Mouse (Mus musculus) neural tube, embryonic 14.5 days (tissue): Measurements from ENCODE around the gene Map1a. TPM values are rescaled to one million over a fixed set of nuclear protein-coding genes. Genes with fewer than 3 reads are reported as not detected.

Experiments used
- ATAC-seq: fragments of 200-750 bp; cut with Nextera tagmentation; 2 replicates; pipeline ENCODE4 v1.8.0; 2017; ENCODE audit warnings: low read depth, mild to moderate bottlenecking, moderate TSS enrichment, moderate library complexity
- H3K27ac ChIP-seq: fragments of 300-500 bp; sonication (generic); 2 replicates; pipeline ENCODE4 v1.5.1; 2014; ENCODE audit warnings: low read depth, mild to moderate bottlenecking, control low read depth, low read length, moderate library complexity, mixed read lengths
- H3K27me3 ChIP-seq: fragments of 300-500 bp; sonication (generic); 2 replicates; pipeline ENCODE4 v1.6.1; 2014; ENCODE audit warnings: low read length; ENCODE audit not compliant: control insufficient read depth, insufficient read depth
- H3K36me3 ChIP-seq: fragments of 300-500 bp; sonication (generic); 2 replicates; pipeline ENCODE4 v1.6.1; 2014; ENCODE audit warnings: low read length, mixed read lengths; ENCODE audit not compliant: control insufficient read depth, insufficient read depth
- H3K4me1 ChIP-seq: fragments of 300-500 bp; sonication (generic); 2 replicates; pipeline ENCODE4 v1.6.1; 2014; ENCODE audit warnings: low read length; ENCODE audit not compliant: control insufficient read depth, insufficient read depth
- H3K4me2 ChIP-seq: fragments of 300-500 bp; sonication (generic); 2 replicates; pipeline ENCODE4 v1.6.1; 2014; ENCODE audit warnings: mild to moderate bottlenecking, low read depth, low read length, control low read depth
- H3K4me3 ChIP-seq: fragments of 300-500 bp; sonication (generic); 2 replicates; pipeline ENCODE4 v1.5.1; 2014; ENCODE audit warnings: low read depth, low read length, control low read depth, mixed read lengths
- H3K9ac ChIP-seq: fragments of 300-500 bp; sonication (generic); replicated peaks from 2 replicates; pipeline ENCODE4 v1.6.1; 2014; ENCODE audit warnings: low read depth, mild to moderate bottlenecking, control low read depth, low read length, mixed read lengths
- H3K9me3 ChIP-seq: fragments of 300-500 bp; sonication (generic); 2 replicates; pipeline ENCODE4 v1.6.1; 2016; ENCODE audit warnings: low read length; ENCODE audit not compliant: control insufficient read depth
- WGBS: fragments of 180-500 bp; shearing (Covaris S2); extraction: QIAGEN DNeasy Blood & Tissue Kit; methylation state at CpG from one replicate; pipeline ENCODE4 v1.1.7; 2014; 5-methylcytosine and 5-hydroxymethylcytosine counted together
- polyA plus RNA-seq: library from polyadenylated mRNA; unstranded; fragments of >200 nt; fragmentation: Nextera tagmentation; extraction: Ambion mirVana; gene quantifications from 2 replicates; pipeline ENCODE4 v1.2.1, GENCODE M21; 2014

Map1a gene
- polyA plus RNA-seq, 1 experiment from 2014 or later: 65.1 TPM

- ATAC-seq: no peak
- H3K4me1 ChIP-seq: peaks cover 37% of the 10 kb centered on the region
- peaks cover 35% of the 10 kb centered on the region for H3K36me3 ChIP-seq
- WGBS: 4% methylated on average over 8 of the region's 8 CpGs
- no peaks in the 10 kb centered on the region for H3K27me3 ChIP-seq
- peak overlapping the region; percentile 92 for H3K4me2 ChIP-seq
- H3K9ac ChIP-seq: no peak overlapping the region
- no peaks in the 10 kb centered on the region for H3K9me3 ChIP-seq
- no peak overlapping the region for H3K4me3 ChIP-seq
- no peak overlapping the region for H3K27ac ChIP-seq
Observed at GRCm38 (mm10) chr2:121298131-121298530, 8.7 kb downstream of the Map1a start.

- Histone ChIP-seq H3K9me3 (no peaks in the 10 kb centered on the region), H3K27ac (no peak overlapping the region), H3K9ac (no peak overlapping the region), H3K4me1 (peaks cover 32% of the 10 kb centered on the region), H3K4me3 (no peak overlapping the region), H3K36me3 (peaks cover 47% of the 10 kb centered on the region), H3K4me2 (no peak overlapping the region), H3K27me3 (no peaks in the 10 kb centered on the region)
- ATAC-seq: no peak
- WGBS: 87% methylated on average over 17 of the region's 17 CpGs
Observed at GRCm38 (mm10) chr2:121299471-121299870, 10.1 kb downstream of the Map1a start.

GRCm38 (mm10) chr2:121300036-121300435 lies 10.6 kb downstream of the Map1a start:
- no peak for ATAC-seq
- Histone ChIP-seq H3K4me1 (peaks cover 26% of the 10 kb centered on the region), H3K9me3 (no peaks in the 10 kb centered on the region), H3K9ac (no peak overlapping the region), H3K4me3 (no peak overlapping the region), H3K36me3 (peaks cover 52% of the 10 kb centered on the region), H3K27ac (no peak overlapping the region), H3K27me3 (no peaks in the 10 kb centered on the region), H3K4me2 (no peak overlapping the region)
- 85% methylated on average over 10 of the region's 10 CpGs for WGBS

- 41% methylated on average over 5 of the region's 5 CpGs for WGBS
- H3K9ac ChIP-seq: no peak overlapping the region
- no peaks in the 10 kb centered on the region for H3K27me3 ChIP-seq
- H3K4me1 ChIP-seq: no peaks in the 10 kb centered on the region
- 0 out of 2 replicates have a peak, but pooled peaks have one; percentile 34 for ATAC-seq
- no peaks in the 10 kb centered on the region for H3K9me3 ChIP-seq
- H3K4me3 ChIP-seq: no peak overlapping the region
- H3K36me3 ChIP-seq: peaks cover 34% of the 10 kb centered on the region
- H3K4me2 ChIP-seq: no peak overlapping the region
- no peak overlapping the region for H3K27ac ChIP-seq
Observed at GRCm38 (mm10) chr2:121308997-121309416, 19.6 kb downstream of the Map1a start.

GRCm38 (mm10) chr2:121316278-121316677 lies 26.9 kb downstream of the Map1a start:
- Histone ChIP-seq H3K27me3 (no peaks in the 10 kb centered on the region), H3K27ac (no peak overlapping the region), H3K9ac (no peak overlapping the region), H3K9me3 (no peaks in the 10 kb centered on the region), H3K4me3 (no peak overlapping the region), H3K36me3 (peaks cover 7% of the 10 kb centered on the region; the same call in 1 of the 2 replicates), H3K4me1 (no peaks in the 10 kb centered on the region), H3K4me2 (no peak overlapping the region)
- WGBS: 84% methylated on average over 8 of the region's 8 CpGs
- ATAC-seq: no peak

GRCm38 (mm10) chr2:121323041-121323440 lies 33.6 kb downstream of the Map1a start:
- Histone ChIP-seq H3K4me2 (no peak overlapping the region), H3K4me1 (no peaks in the 10 kb centered on the region), H3K4me3 (no peak overlapping the region), H3K27me3 (no peaks in the 10 kb centered on the region), H3K9me3 (no peaks in the 10 kb centered on the region), H3K9ac (no peak overlapping the region), H3K27ac (no peak overlapping the region), H3K36me3 (peaks cover 8% of the 10 kb centered on the region)
- WGBS: 92% methylated on average over 10 of the region's 10 CpGs
- ATAC-seq: no peak

- 89% methylated on average over 10 of the region's 10 CpGs for whole genome bisulfite sequencing
- Histone ChIP-seq H3K9ac (no peak overlapping the region), H3K36me3 (peaks cover 8% of the 10 kb centered on the region), H3K4me3 (no peak overlapping the region), H3K27ac (no peak overlapping the region), H3K4me1 (no peaks in the 10 kb centered on the region), H3K4me2 (no peak overlapping the region), H3K9me3 (no peaks in the 10 kb centered on the region), H3K27me3 (no peaks in the 10 kb centered on the region)
- ATAC-seq: no peak
Observed at GRCm38 (mm10) chr2:121323693-121324470, 34.5 kb downstream of the Map1a start.

- Histone ChIP-seq H3K4me3 (no peak overlapping the region), H3K4me2 (no peak overlapping the region), H3K4me1 (no peaks in the 10 kb centered on the region), H3K9me3 (no peaks in the 10 kb centered on the region), H3K27ac (no peak overlapping the region), H3K27me3 (no peaks in the 10 kb centered on the region), H3K36me3 (peaks cover 24% of the 10 kb centered on the region), H3K9ac (no peak overlapping the region)
- no peak for ATAC-seq
- 91% methylated on average over 2 of the region's 2 CpGs for WGBS
Observed at GRCm38 (mm10) chr2:121329492-121329891, 40.1 kb downstream of the Map1a start.

GRCm38 (mm10) chr2:121339057-121339456 lies 49.7 kb downstream of the Map1a start:
- H3K36me3 ChIP-seq: peaks cover 8% of the 10 kb centered on the region; the same call in 1 of the 2 replicates
- no peak for ATAC-seq
- H3K9me3 ChIP-seq: no peaks in the 10 kb centered on the region
- H3K27ac ChIP-seq: no peak overlapping the region
- H3K9ac ChIP-seq: no peak overlapping the region
- no peak overlapping the region for H3K4me3 ChIP-seq
- no peaks in the 10 kb centered on the region for H3K27me3 ChIP-seq
- no peaks in the 10 kb centered on the region for H3K4me1 ChIP-seq
- no peak overlapping the region for H3K4me2 ChIP-seq
